Mouse (Mus musculus): ENCODE measurements around the gene Akp3. TPM values are rescaled to one million over a fixed set of nuclear protein-coding genes. Genes with fewer than 3 reads are reported as not detected.
A peak's percentile ranks its signal among the peaks of the same experiment; 100 is the strongest.

The Akp3 gene
- polyA plus RNA-seq, 1 experiment from 2014 or later, result not detected

GRCm38 (mm10) chr1:87159396-87159795 is 34.6 kb downstream of the Akp3 start:
- Histone ChIP-seq H3K9ac (ENCODE audit: low read length) (no peak overlapping the region), H3K36me3 (ENCODE audit: control insufficient read depth, insufficient read depth, low read length) (no peaks in the 10 kb centered on the region), H3K4me3 (ENCODE audit: low read depth, low read length) (no peak overlapping the region), H3K27me3 (ENCODE audit: control insufficient read depth, insufficient read depth, low read length) (peaks cover 51% of the 10 kb centered on the region), H3K4me1 (ENCODE audit: control insufficient read depth, insufficient read depth, low read length) (peaks cover 8% of the 10 kb centered on the region; the same call in 1 of the 2 replicates), H3K27ac (replicated peaks; ENCODE audit: low read depth, low read length) (no peak overlapping the region), H3K9me3 (ENCODE audit: control insufficient read depth, low read length) (no peaks in the 10 kb centered on the region), H3K4me2 (ENCODE audit: low read depth, severe bottlenecking) (no peak overlapping the region)
- DNase-seq (ENCODE audit: low spot score) (no peak), ATAC-seq (ENCODE audit: insufficient number of reproducible peaks, low FRiP score, low TSS enrichment, low read depth) (no peak)
- 91% methylated on average over 3 of the region's 3 CpGs for WGBS

GRCm38 (mm10) chr1:87164164-87164795 is 39.5 kb downstream of the Akp3 start:
- no peaks in the 10 kb centered on the region for H3K9me3 ChIP-seq (ENCODE audit: control insufficient read depth, low read length)
- peaks cover 13% of the 10 kb centered on the region for H3K27me3 ChIP-seq (ENCODE audit: control insufficient read depth, insufficient read depth, low read length)
- no peak for ATAC-seq (ENCODE audit: insufficient number of reproducible peaks, low FRiP score, low TSS enrichment, low read depth)

GRCm38 (mm10) chr1:87164796-87165184 is 40.0 kb downstream of the Akp3 start:
- no peak for DNase-seq (ENCODE audit: low spot score)
- WGBS, result 41% methylated on average over 9 of the region's 9 CpGs
- Histone ChIP-seq H3K9ac (ENCODE audit: low read length) (no peak overlapping the region), H3K4me2 (ENCODE audit: low read depth, severe bottlenecking) (no peak overlapping the region), H3K9me3 (ENCODE audit: control insufficient read depth, low read length) (no peaks in the 10 kb centered on the region), H3K27me3 (ENCODE audit: control insufficient read depth, insufficient read depth, low read length) (peaks cover 13% of the 10 kb centered on the region), H3K4me3 (ENCODE audit: low read depth, low read length) (no peak overlapping the region), H3K36me3 (ENCODE audit: control insufficient read depth, insufficient read depth, low read length) (no peaks in the 10 kb centered on the region), H3K27ac (replicated peaks; ENCODE audit: low read depth, low read length) (no peak overlapping the region), H3K4me1 (ENCODE audit: control insufficient read depth, insufficient read depth, low read length) (peaks cover 3% of the 10 kb centered on the region; the same call in 1 of the 2 replicates)
- no peak for ATAC-seq (ENCODE audit: insufficient number of reproducible peaks, low FRiP score, low TSS enrichment, low read depth)

More at GRCm38 (mm10) chr1:87164164-87164795, 39.5 kb downstream of the Akp3 start:
- Histone ChIP-seq H3K4me2 (ENCODE audit: low read depth, severe bottlenecking) (no peak overlapping the region), H3K4me3 (ENCODE audit: low read depth, low read length) (no peak overlapping the region), H3K36me3 (ENCODE audit: control insufficient read depth, insufficient read depth, low read length) (no peaks in the 10 kb centered on the region), H3K27ac (replicated peaks; ENCODE audit: low read depth, low read length) (no peak overlapping the region), H3K9ac (ENCODE audit: low read length) (no peak overlapping the region), H3K4me1 (ENCODE audit: control insufficient read depth, insufficient read depth, low read length) (0 out of 2 replicates have a peak, but pooled peaks cover 3% of the 10 kb centered on the region)
- WGBS, result 21% methylated on average over 11 of the region's 11 CpGs
- DNase-seq (ENCODE audit: low spot score), result no peak

- H3K27me3 ChIP-seq (ENCODE audit: control insufficient read depth, insufficient read depth, low read length), result peaks cover 9% of the 10 kb centered on the region
- ATAC-seq (ENCODE audit: insufficient number of reproducible peaks, low FRiP score, low TSS enrichment, low read depth), result no peak; the same call in 1 of the 2 replicates
Observed at GRCm38 (mm10) chr1:87170458-87170857, 45.7 kb downstream of the Akp3 start.

GRCm38 (mm10) chr1:87171312-87171711 is 46.5 kb downstream of the Akp3 start:
- 76% methylated on average over 1 of the region's 1 CpGs for WGBS
- peaks cover 9% of the 10 kb centered on the region for H3K27me3 ChIP-seq (ENCODE audit: control insufficient read depth, insufficient read depth, low read length)
- H3K9ac ChIP-seq (ENCODE audit: low read length), result no peak overlapping the region

More at GRCm38 (mm10) chr1:87170458-87170857, 45.7 kb downstream of the Akp3 start:
- 7% methylated on average over 18 of the region's 19 CpGs for WGBS
- H3K4me3 ChIP-seq (ENCODE audit: low read depth, low read length), result no peak overlapping the region
- no peaks in the 10 kb centered on the region for H3K36me3 ChIP-seq (ENCODE audit: control insufficient read depth, insufficient read depth, low read length)
- H3K27ac ChIP-seq (replicated peaks; ENCODE audit: low read depth, low read length), result no peak overlapping the region
- no peak overlapping the region for H3K9ac ChIP-seq (ENCODE audit: low read length)
- H3K4me2 ChIP-seq (ENCODE audit: low read depth, severe bottlenecking), result peak overlapping the region; percentile 10; the same call in 1 of the 2 replicates
- peaks cover 3% of the 10 kb centered on the region; the same call in 1 of the 2 replicates for H3K4me1 ChIP-seq (ENCODE audit: control insufficient read depth, insufficient read depth, low read length)
- no peak for DNase-seq (ENCODE audit: low spot score)
- no peaks in the 10 kb centered on the region for H3K9me3 ChIP-seq (ENCODE audit: control insufficient read depth, low read length)

GRCm38 (mm10) chr1:87172316-87172715 is 47.5 kb downstream of the Akp3 start:
- ATAC-seq (ENCODE audit: insufficient number of reproducible peaks, low FRiP score, low TSS enrichment, low read depth) (no peak), DNase-seq (ENCODE audit: low spot score) (no peak)
- Histone ChIP-seq H3K27ac (replicated peaks; ENCODE audit: low read depth, low read length) (no peak overlapping the region), H3K27me3 (ENCODE audit: control insufficient read depth, insufficient read depth, low read length) (peaks cover 9% of the 10 kb centered on the region), H3K4me3 (ENCODE audit: low read depth, low read length) (no peak overlapping the region), H3K4me2 (ENCODE audit: low read depth, severe bottlenecking) (no peak overlapping the region), H3K9me3 (ENCODE audit: control insufficient read depth, low read length) (no peaks in the 10 kb centered on the region), H3K36me3 (ENCODE audit: control insufficient read depth, insufficient read depth, low read length) (no peaks in the 10 kb centered on the region), H3K9ac (ENCODE audit: low read length) (no peak overlapping the region), H3K4me1 (ENCODE audit: control insufficient read depth, insufficient read depth, low read length) (peaks cover 3% of the 10 kb centered on the region; the same call in 1 of the 2 replicates)
- WGBS, result 26% methylated on average over 9 of the region's 9 CpGs

More at GRCm38 (mm10) chr1:87171312-87171711, 46.5 kb downstream of the Akp3 start:
- DNase-seq (ENCODE audit: low spot score) (no peak), ATAC-seq (ENCODE audit: insufficient number of reproducible peaks, low FRiP score, low TSS enrichment, low read depth) (no peak)
- Histone ChIP-seq H3K27ac (replicated peaks; ENCODE audit: low read depth, low read length) (no peak overlapping the region), H3K4me1 (ENCODE audit: control insufficient read depth, insufficient read depth, low read length) (peaks cover 3% of the 10 kb centered on the region; the same call in 1 of the 2 replicates), H3K4me2 (ENCODE audit: low read depth, severe bottlenecking) (no peak overlapping the region), H3K4me3 (ENCODE audit: low read depth, low read length) (no peak overlapping the region), H3K9me3 (ENCODE audit: control insufficient read depth, low read length) (no peaks in the 10 kb centered on the region), H3K36me3 (ENCODE audit: control insufficient read depth, insufficient read depth, low read length) (no peaks in the 10 kb centered on the region)

- no peaks in the 10 kb centered on the region for H3K36me3 ChIP-seq (ENCODE audit: control insufficient read depth, insufficient read depth, low read length)
- H3K9ac ChIP-seq (ENCODE audit: low read length), result no peak overlapping the region
- peaks cover 3% of the 10 kb centered on the region; the same call in 1 of the 2 replicates for H3K4me1 ChIP-seq (ENCODE audit: control insufficient read depth, insufficient read depth, low read length)
- WGBS, result 23% methylated on average over 28 of the region's 28 CpGs
- peaks cover 9% of the 10 kb centered on the region for H3K27me3 ChIP-seq (ENCODE audit: control insufficient read depth, insufficient read depth, low read length)
- DNase-seq (ENCODE audit: low spot score) (peak; percentile 83), ATAC-seq (ENCODE audit: insufficient number of reproducible peaks, low FRiP score, low TSS enrichment, low read depth) (0 out of 2 replicates have a peak, but pooled peaks have one; percentile 31)
- no peak overlapping the region for H3K4me2 ChIP-seq (ENCODE audit: low read depth, severe bottlenecking)
- no peaks in the 10 kb centered on the region for H3K9me3 ChIP-seq (ENCODE audit: control insufficient read depth, low read length)
- H3K4me3 ChIP-seq (ENCODE audit: low read depth, low read length), result no peak overlapping the region
- H3K27ac ChIP-seq (replicated peaks; ENCODE audit: low read depth, low read length), result no peak overlapping the region
Observed at GRCm38 (mm10) chr1:87174006-87174955, 49.5 kb downstream of the Akp3 start.

GRCm38 (mm10) chr1:87175852-87176292 is 51.1 kb downstream of the Akp3 start:
- H3K27ac ChIP-seq (replicated peaks; ENCODE audit: low read depth, low read length), result no peak overlapping the region
- H3K4me3 ChIP-seq (ENCODE audit: low read depth, low read length), result no peak overlapping the region
- H3K9me3 ChIP-seq (ENCODE audit: control insufficient read depth, low read length), result no peaks in the 10 kb centered on the region
- ATAC-seq (ENCODE audit: insufficient number of reproducible peaks, low FRiP score, low TSS enrichment, low read depth) (peak; percentile 63; the same call in 1 of the 2 replicates), DNase-seq (ENCODE audit: low spot score) (peak; percentile 72)
- H3K27me3 ChIP-seq (ENCODE audit: control insufficient read depth, insufficient read depth, low read length), result peaks cover under 1% of the 10 kb centered on the region; the same call in 1 of the 2 replicates
- no peak overlapping the region for H3K9ac ChIP-seq (ENCODE audit: low read length)
- 21% methylated on average over 11 of the region's 11 CpGs for WGBS
- H3K36me3 ChIP-seq (ENCODE audit: control insufficient read depth, insufficient read depth, low read length), result no peaks in the 10 kb centered on the region
- H3K4me1 ChIP-seq (ENCODE audit: control insufficient read depth, insufficient read depth, low read length), result no peaks in the 10 kb centered on the region
- no peak overlapping the region for H3K4me2 ChIP-seq (ENCODE audit: low read depth, severe bottlenecking)
